Mouse (Mus musculus) left cerebral cortex, adult 8-10 months (tissue): ENCODE data around the gene Dnajb13. TPM values are rescaled to one million over a fixed set of nuclear protein-coding genes. Genes with fewer than 3 reads are reported as not detected.
"Not testable (repeated sequence)": the region's sequence is repeated elsewhere in the genome, so short reads cannot be mapped to it uniquely, and the experiment has no call there.

Source experiments
- DNase-seq, 2 experiments: peaks; one replicate each; pipeline ENCODE4 v3.0.0; 2022; ENCODE audit warnings: low spot score in 2 of 2
- total RNA-seq, 4 experiments: library from RNA; stranded (reverse); gene quantifications; 2 replicates each; pipeline ENCODE4 v1.2.4; 2022

Gene Dnajb13
- total RNA-seq, 4 experiments from 2014 or later = 0.48 to 1.1 (median 0.79) TPM

GRCm38 (mm10) chr7:100488474-100489048, 26.2 kb downstream of the Dnajb13 start:
- no peak for DNase-seq

GRCm38 (mm10) chr7:100487301-100487700, 27.5 kb downstream of the Dnajb13 start:
- no peak for DNase-seq

- DNase-seq = no peak
Observed at GRCm38 (mm10) chr7:100484493-100484892, 30.3 kb downstream of the Dnajb13 start.

DNA sequence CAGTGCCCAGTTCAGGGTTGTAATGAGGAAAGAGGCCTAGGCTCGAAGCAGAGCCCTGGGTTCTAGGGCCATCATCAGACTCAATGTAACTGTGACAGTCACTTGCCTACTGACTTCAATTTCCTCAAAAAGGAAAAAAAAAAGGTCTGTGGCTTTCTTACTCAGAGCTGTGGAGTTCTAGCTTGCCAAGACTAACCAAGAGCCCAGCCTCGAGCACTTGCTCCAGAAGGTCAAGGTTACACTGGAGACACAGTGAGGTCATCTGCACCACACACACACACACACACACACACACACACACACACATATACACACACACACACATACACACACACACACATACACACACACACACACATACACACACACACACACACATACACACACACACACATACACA, 32.7 kb downstream of the Dnajb13 start:
- DNase-seq = not testable (repeated sequence)

DNA sequence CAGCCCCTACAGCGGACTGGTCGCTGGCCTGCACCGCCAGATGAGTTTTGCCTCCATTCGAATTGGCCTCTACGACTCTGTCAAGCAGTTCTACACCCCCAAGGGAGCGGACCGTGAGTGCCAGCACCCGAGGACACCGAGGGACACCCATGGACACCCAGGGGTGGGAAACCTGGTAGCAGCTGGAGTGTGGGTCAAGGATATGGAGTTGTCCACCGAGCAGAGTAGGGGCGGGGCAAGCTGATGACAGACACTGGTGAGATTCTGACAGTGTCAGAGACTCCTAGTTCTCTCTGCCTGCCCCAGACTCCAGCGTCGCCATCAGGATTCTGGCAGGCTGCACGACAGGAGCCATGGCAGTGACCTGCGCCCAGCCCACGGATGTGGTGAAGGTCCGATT, 34.6 kb downstream of the Dnajb13 start:
- no peak for DNase-seq

DNA sequence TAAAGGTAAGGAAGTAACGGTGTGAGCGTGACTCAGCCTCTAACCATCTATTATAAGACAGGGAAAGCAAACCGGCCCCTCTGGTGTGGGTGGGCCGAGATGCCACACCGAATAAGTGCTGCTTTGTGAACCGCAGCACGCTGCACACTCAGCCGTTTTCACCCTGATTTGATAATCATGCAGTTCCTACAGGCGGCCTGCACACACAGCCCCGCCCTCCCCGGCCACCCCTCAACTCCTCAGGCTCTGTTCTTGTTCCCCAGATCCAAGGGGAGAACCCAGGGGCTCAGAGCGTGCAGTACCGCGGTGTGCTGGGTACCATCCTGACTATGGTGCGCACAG, 35.0 kb downstream of the Dnajb13 start:
- no peak for DNase-seq

DNA sequence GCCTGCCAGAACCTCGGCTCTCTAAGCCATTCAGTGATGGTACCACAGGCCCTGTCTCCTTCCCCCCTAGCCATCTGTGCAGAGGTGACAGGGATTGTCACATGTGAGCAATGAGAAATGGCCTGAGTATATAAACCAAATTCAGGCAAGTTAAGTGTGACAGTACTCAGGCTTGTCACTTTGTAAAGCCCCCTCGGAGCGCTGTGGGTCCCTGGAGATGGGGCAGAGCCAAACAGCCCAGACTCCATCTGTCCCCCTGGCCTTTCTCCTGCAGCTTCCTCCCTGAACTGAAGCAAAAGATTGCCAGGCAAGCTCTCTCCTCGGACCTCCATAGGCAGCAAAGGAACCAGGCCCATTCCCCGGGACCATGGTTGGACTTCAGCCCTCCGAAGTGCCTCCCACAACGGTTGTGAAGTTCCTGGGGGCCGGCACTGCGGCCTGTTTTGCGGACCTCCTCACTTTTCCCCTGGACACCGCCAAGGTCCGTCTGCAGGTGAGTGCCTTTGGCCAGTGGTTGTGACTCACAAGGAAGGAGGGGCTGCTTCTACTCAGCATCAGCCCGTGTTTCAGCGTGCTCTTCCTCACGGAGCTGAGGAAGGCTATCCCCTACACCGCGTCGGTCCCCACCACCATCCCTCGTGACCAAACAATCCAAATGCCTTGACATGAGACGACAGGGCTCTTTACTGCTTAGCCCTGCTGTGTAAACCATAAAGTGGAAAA, 35.5 kb downstream of the Dnajb13 start:
- DNase-seq = no peak

DNA sequence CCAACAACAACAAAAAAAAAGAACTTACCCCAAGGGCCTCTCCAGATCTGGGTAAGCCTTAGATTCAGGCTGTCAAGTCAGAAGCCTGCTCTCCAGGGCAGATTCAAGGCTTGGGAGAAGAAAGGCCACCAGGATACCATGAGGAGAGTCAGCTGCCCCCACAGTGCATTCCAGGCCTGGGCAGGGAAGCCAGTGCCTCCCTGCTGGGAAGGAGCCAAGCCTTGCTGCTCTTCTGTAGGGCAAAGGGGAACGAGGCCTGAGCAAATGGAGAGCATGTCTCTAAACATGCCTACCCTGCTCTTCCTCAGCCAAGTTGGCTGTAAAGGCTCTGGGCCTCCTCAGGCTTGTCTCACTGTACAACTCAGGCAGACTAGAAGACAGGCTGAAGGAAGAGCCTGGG, 40.1 kb downstream of the Dnajb13 start:
- no peak for DNase-seq

DNA sequence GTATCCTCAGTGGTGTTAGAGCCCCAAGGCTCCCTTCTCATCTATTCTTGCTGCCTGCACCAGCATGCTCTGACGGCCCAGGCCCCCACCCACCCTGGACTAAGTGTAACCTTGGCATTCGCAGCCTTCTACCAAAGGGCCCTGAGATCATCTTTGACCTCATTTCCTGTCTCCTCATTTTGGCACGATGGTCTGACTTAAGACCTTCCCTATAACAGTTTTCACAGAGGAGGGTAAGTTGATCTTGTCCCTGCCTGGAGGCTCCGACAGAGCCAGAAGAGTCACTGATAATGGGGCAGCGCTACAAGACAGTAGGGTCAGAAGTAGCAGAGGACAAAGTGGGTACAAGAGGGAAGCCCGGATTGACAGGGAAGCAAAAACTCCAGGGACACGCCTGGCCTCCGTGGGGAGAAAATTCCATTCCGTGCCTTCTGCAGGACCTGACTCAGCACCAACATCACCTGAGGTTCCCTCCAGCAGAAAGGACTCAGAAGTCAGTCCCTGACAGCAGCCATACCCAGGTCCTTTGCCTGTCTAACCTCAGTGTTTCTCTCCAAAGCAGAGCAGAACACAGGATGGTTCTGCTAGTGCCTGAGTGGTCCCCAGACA, 40.8 kb downstream of the Dnajb13 start:
- no peak for DNase-seq

DNA sequence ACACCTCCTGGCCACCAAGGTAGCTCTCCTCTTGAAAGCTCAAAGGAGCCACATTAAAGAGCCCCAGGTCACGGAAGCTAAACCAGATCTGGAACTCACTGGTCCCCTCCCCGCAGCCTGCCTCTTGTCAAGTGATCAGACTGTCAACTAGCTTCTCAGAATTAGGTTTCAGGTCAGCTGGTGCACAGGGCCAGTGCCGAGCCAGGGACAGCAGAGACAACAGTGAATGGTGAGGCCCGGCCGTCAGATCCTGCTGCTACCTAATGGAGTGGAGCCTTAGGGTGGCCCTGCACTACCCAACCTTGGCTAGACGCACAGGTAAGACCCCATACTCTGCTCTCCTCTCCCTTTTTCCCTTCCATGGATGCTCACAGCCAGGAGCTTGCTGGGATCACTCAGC, 42.0 kb downstream of the Dnajb13 start, which contains the start of gene Ucp3:
Gene Ucp3, plus strand, starts transcription at position 214 of the 400 bp plus-strand sequence.
- DNase-seq = no peak

- DNase-seq = no peak
Observed at GRCm38 (mm10) chr7:100471407-100471797, 43.4 kb downstream of the Dnajb13 start.

- DNase-seq = no peak
Observed at GRCm38 (mm10) chr7:100470796-100471406, 43.9 kb downstream of the Dnajb13 start.

DNA sequence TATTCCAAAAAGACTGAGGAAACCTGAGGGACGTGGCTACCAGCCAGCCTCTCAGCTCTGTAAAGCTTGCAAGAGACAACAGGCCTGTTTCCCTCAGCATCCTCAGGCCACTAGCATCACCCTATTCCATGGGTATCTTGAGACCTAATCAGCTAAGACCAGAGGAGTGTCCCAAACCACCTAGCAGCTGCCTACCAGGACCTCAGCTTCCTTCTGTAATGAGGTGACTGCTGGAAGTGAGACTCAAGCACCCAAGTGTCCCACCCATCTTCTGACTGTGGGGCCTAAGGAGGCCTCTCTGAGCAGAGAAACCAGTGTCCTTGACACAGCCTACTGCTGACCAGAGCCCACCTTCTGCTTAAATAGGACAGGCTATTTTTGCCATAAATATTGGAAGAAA, 45.3 kb downstream of the Dnajb13 start:
- DNase-seq = no peak

- DNase-seq = no peak
Observed at GRCm38 (mm10) chr7:100468761-100469160, 46.0 kb downstream of the Dnajb13 start.

DNA sequence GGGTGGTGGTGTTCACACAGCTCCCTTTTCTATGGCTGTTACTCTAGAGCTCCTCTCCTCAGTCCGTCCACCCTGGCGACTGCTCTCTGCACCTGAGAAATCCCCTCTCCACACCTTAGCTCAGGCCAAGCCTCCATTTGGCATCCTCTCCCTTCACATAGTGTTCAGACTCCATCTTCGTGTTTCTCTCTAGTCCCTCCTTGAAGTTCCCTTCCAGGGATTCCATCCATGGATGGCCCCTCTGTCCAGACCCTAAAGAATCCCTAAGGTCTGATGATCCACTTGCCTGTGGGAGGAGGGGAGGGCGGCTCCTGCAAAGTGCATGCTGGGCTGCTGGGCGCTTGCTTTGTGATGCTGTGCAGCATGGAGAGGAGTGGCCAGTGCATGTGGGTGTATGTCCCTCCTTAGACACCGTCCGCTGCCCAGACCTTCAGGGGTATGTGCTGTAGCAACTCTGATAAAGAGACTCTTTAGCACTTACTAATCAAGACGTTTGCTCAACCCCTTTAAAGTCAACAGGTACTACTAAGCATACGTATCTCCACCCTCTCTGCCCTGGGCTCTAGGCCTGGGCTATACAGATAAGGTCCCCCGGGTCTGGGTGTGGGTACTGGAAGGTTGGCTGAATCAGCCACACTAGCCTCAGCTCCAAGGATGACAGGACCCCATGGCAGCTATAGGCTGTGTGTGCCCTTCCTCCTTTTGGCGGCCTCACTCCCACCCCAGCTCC, 47.8 kb downstream of the Dnajb13 start:
- no peak for DNase-seq

DNA sequence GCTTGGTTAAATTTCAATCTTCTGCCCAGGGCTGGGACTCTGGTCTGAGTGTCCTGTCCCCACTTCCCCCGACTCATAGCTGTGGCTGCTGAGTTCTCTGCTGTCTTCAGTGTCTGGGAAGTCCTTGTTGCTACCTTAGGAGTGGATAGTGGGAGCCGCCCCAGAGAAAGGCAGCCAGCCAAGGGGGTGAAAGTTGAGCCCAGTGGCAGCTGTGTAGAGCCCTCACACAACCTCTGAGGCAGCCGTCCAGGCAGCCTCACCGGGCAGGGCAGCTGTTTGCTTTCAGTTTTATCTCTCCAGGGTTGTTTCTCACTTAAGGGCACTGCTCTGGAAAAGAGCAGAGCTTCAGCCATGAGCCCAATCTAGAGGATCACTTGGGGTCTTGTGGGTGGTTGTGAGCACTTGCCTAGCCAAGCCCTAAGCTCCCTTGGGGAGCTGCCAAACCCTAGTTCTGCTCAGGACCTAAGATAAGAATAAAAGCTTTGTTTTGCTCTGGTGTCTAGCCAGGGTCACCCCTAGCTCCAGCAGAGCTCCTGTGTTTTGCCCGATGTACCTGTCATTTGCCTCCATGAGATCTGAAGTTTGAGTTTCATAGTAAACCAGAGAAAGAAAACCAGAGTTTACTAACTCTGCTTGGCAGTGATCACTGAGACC, 49.0 kb downstream of the Dnajb13 start:
- peak in 1 of 2 experiments; percentile 14 for DNase-seq

DNA sequence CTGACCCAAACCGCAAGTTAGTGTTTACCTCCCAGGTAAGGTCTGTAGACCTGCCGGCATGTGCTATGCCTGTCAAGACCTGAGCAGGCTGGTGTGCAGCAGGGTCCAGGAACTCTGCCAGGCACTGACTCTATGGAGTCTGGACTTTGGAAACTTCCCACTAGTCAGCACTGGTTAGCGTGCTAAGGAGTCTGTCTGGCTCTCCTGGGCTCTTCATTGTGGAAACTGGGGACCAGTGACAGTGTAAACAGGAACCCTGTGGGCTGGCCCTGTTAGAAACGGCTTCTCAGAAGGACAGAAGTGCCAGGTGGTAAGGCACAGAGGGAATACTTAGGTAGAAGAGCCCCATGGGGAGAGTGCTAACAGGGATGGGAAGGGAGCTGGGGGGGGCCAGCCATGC, 49.5 kb downstream of the Dnajb13 start:
- no peak for DNase-seq

DNA sequence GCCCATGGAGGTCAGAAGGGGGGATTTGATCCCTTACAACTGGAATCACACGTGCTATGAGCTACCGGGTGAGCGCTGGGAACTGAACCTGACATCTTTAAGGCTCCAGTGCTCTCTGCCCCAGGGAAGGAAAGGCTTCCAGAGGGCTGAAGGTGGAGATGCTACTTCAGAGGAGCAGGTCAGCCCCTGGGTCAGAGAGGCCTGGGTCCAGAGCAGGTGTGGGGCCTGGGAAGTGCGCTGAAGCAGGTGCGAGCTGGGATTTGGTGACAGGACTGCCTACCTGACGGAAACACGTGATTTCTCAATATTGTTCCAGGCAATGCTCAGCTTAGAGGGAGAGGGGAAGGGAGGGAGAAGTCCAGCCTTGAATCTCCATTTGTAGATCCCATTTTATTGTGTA, 50.5 kb downstream of the Dnajb13 start:
- no peak for DNase-seq

- no peak for DNase-seq
Observed at GRCm38 (mm10) chr7:100463757-100464156, 51.0 kb downstream of the Dnajb13 start.

GRCm38 (mm10) chr7:100463194-100463593, 51.6 kb downstream of the Dnajb13 start:
- no peak for DNase-seq

DNA sequence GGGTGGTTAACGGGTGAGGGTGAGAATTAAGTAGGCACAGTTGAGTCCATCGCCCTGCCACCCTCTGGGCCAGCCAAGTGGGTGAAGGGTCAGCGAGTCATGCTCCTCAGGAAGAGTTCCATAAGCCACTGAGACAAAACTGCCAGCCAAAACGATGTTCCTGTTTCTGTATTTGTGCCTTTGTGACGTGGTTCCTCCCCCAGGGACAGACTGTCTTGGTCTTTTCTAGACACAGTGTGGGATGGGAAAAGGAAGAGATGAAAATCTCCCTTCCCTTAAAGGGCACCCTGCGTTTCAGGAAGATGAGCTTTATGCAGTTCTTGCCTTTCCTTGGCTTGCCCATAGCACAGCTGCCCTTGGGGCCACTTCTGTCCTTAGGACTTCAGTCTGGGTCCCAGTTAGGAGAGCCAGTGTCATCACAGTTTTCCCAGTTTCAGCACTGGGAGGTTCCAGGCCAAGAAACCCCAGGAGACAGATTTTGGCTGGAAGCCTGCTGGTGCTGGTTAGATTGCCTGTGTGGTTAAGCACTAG, 53.1 kb downstream of the Dnajb13 start:
- peak; percentile 26 to 76 for DNase-seq
